Mouse (Mus musculus) hindbrain, embryonic 10.5 days (tissue): ENCODE data around the gene Tm4sf4. TPM values are rescaled to one million over a fixed set of nuclear protein-coding genes. Genes with fewer than 3 reads are reported as not detected.

Experiments
- DNase-seq: peaks from one replicate; pipeline ENCODE4 v3.0.0-alpha.2; 2017; ENCODE audit warnings: low spot score
- H3K27ac ChIP-seq: fragments of 300-500 bp; sonication (generic); 2 replicates; pipeline ENCODE4 v1.5.1; 2016; ENCODE audit warnings: mild to moderate bottlenecking, moderate library complexity
- H3K27me3 ChIP-seq: fragments of 300-500 bp; sonication (generic); 2 replicates; pipeline ENCODE4 v1.6.1; 2016; ENCODE audit warnings: mild to moderate bottlenecking; ENCODE audit not compliant: poor library complexity, insufficient read depth, severe bottlenecking
- H3K36me3 ChIP-seq: fragments of 300-500 bp; sonication (generic); 2 replicates; pipeline ENCODE4 v1.6.1; 2016; ENCODE audit warnings: mild to moderate bottlenecking, moderate library complexity
- H3K4me1 ChIP-seq: fragments of 300-500 bp; sonication (generic); replicated peaks from 2 replicates; pipeline ENCODE4 v1.6.1; 2016; ENCODE audit warnings: mild to moderate bottlenecking
- H3K4me3 ChIP-seq: fragments of 300-500 bp; sonication (generic); 2 replicates; pipeline ENCODE4 v1.5.1; 2016; ENCODE audit warnings: mild to moderate bottlenecking, moderate library complexity
- H3K9me3 ChIP-seq: fragments of 300-500 bp; sonication (generic); 2 replicates; pipeline ENCODE4 v1.6.1; 2016; ENCODE audit warnings: mild to moderate bottlenecking, moderate library complexity
- WGBS: fragments of 180-500 bp; shearing (Covaris S2); methylation state at CpG from one replicate; pipeline ENCODE4 v1.1.7; 2016; 5-methylcytosine and 5-hydroxymethylcytosine counted together
- polyA plus RNA-seq: library from polyadenylated mRNA; unstranded; fragments of >200 nt; fragmentation: Nextera tagmentation; extraction: Ambion mirVana; gene quantifications from 2 replicates; pipeline ENCODE4 v1.2.1, GENCODE M21; 2016

The Tm4sf4 gene
- polyA plus RNA-seq, 1 experiment from 2014 or later, result 0.20 TPM

DNA sequence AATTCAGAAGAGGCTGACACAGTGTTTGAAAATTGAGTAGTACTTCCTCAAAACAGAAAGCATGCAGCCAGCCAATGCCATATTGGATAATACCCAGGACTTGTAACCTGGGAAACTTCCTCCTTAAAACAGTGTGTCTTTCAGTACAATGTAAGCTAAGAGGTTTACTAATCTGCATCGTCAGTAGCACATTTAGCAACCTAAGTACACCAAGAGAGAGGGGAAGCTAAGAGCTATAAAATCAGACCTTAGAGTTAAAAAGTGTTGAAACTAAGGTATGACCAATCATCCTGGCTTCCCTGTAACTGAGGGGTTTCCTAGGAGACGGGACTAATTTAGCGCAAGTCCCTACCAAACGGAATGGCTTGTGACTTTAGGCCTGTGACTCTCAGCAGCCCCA, 61.0 kb downstream of the Tm4sf4 start:
- Histone ChIP-seq H3K36me3 (no peaks in the 10 kb centered on the region), H3K9me3 (no peaks in the 10 kb centered on the region), H3K4me3 (no peak overlapping the region), H3K27me3 (no peaks in the 10 kb centered on the region), H3K27ac (no peak overlapping the region), H3K4me1 (no peaks in the 10 kb centered on the region)
- no peak for DNase-seq
- WGBS, result 91% methylated on average over 4 of the region's 4 CpGs

DNA sequence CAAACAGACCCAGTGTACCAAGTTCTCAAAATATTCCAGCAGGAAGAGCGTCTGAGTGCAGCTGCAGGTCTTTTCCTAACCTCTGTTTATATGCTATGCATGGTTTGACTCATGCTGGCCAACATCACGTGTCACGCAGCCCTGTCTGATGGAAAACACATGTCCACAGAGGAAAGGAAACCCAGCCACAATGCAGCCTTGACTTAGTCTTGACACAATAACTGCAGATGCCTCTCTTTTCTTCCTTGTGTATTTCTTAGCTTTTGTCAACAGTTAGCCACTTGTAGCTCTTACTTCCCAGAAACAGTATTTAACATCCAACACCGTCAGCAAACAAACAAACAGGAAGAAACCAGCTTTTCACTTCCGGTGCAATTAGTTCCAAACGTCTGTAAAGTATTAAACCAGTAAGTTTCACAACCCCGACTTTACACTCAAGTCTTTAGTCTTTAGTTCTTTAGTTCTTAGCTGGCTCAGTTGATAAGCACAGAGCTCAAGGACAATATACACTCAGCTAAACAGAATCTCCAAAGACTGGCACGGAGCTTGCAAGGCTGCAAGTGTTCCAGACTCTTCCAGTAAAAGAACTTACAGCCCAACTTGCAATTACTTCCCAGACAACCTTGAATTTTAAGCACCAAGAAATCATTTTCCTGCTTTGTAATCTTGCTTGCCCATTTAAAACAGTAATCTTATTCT, 62.5 kb downstream of the Tm4sf4 start:
- WGBS, result 72% methylated on average over 8 of the region's 8 CpGs
- no peaks in the 10 kb centered on the region for H3K36me3 ChIP-seq
- no peaks in the 10 kb centered on the region for H3K27me3 ChIP-seq
- H3K4me3 ChIP-seq, result no peak overlapping the region
- no peaks in the 10 kb centered on the region for H3K9me3 ChIP-seq
- no peaks in the 10 kb centered on the region for H3K4me1 ChIP-seq
- H3K27ac ChIP-seq, result no peak overlapping the region; the same call in 1 of the 2 replicates
- peak; percentile 43 for DNase-seq

Other genes with a start within 250 kb of the Tm4sf4 start
- gene Tm4sf1, start 123.3 kb upstream of the Tm4sf4 start, polyA plus RNA-seq, result 12.6 and 16.3 TPM in 2 replicates
- 10.6 and 12.0 TPM in 2 replicates for gene Wwtr1, start 150.6 kb downstream of the Tm4sf4 start, polyA plus RNA-seq
- gene Commd2, start 226.4 kb downstream of the Tm4sf4 start, polyA plus RNA-seq, result 104 and 110 TPM in 2 replicates